Comparison of ENCODE assay signal across 15 mouse cellular contexts in the genomic region with DNA sequence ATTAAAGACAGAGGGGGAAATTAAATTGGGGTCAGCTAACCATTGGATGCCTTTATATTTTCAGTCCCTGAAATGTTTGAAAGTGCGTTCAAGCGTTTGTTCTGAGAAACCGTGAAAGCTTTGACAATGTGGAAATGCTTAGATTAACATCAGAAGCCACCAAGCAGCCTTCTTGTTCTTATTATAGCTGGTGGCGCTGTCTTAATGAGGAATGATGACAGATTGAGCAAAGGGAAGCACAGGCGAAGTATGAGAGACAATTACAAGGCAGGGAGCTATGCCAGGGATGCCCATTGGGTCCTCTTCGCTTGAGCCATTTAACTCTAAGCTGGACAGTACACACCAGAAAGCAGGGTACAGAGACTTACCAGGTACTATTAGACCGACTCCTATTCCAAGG.
DNase-seq lines count a peak whose midpoint lies in the region; TF ChIP-seq lines count a peak whose summit lies in the region.
"Had no signal": no experiment of that assay in that cellular context is flagged by ENCODE, and none has a peak within 500 bp of the region (broad histone marks: within the 10 kb centered on the region; RNA-seq: fewer than 3 reads in every experiment).

No protein-coding gene starts in this region.

- TF ChIP-seq POLR2A in cortical plate, adult 2 months (IDR thresholded peaks at IDR 0.05; ENCODE audit: extremely low read depth, insufficient read depth, low read length) = no peak

- no peak for TF ChIP-seq CTCF in cortical plate, adult 2 months (IDR thresholded peaks at IDR 0.05; ENCODE audit: extremely low read depth, insufficient read depth, low read length)

- peaks cover 1% of the 10 kb centered on the region; the same call in 1 of the 2 replicates for H3K4me1 ChIP-seq in cortical plate, adult 2 months (ENCODE audit: control insufficient read depth, insufficient read depth, low read length)
- H3K4me1 ChIP-seq: embryonic facial prominence, embryonic 13.5 days; limb, embryonic 13.5 days; liver, embryonic 13.5 days; lung, embryonic 15.5 days had no signal

- peak overlapping the region; percentile 89; the same call in 1 of the 2 replicates for H3K27ac ChIP-seq in cortical plate, adult 2 months (ENCODE audit: insufficient read depth, low read length)
- H3K27ac ChIP-seq: embryonic facial prominence, embryonic 13.5 days; limb, embryonic 13.5 days; liver, embryonic 13.5 days; lung, embryonic 15.5 days had no signal

- DNase-seq in frontal cortex, adult 2 months (ENCODE audit: extremely low spot score in 1 of 2, low spot score in 1 of 2) = peak; percentile 52 to 58
- DNase-seq in frontal cortex, postnatal 25 days (ENCODE audit: low spot score in 2 of 2) = no peak
- DNase-seq in brain, adult 2 months (ENCODE audit: low read depth, low spot score) = peak; percentile 64
- peak; percentile 9 for DNase-seq in retina, embryonic 14.5 days (ENCODE audit: low spot score)
- DNase-seq in lung, postnatal 10 days = no peak
- no peak for DNase-seq in adrenal gland, postnatal 25 days
- DNase-seq: adrenal gland, adult 8-10 months; cerebellum, adult 11 months; kidney, adult 11 months; liver, embryonic 13.5 days; thymus, postnatal 14 days had no signal

- no peak overlapping the region for H3K4me3 ChIP-seq in cortical plate, adult 2 months (ENCODE audit: insufficient read depth, low read length)
- H3K4me3 ChIP-seq: embryonic facial prominence, embryonic 13.5 days; limb, embryonic 13.5 days; liver, embryonic 13.5 days; lung, embryonic 15.5 days had no signal

Comparison
In these comparisons a context has a peak if more than half of its experiments do, and no peak if none do; other contexts are left out.
1. DNase-seq: peak in frontal cortex, adult 2 months (2 of 2), brain, adult 2 months (single experiment) and retina, embryonic 14.5 days (single experiment); none in frontal cortex, postnatal 25 days (0 of 2), lung, postnatal 10 days (single experiment) and adrenal gland, postnatal 25 days (single experiment).